Mouse (Mus musculus): ENCODE measurements at regions not wholly inside any gene's neighbourhood (a gene's known extent, or its start where the extent isn't known, plus 50 kb on each side); places are given as distances from the start of the nearest gene placed in this dataset.

DNA sequence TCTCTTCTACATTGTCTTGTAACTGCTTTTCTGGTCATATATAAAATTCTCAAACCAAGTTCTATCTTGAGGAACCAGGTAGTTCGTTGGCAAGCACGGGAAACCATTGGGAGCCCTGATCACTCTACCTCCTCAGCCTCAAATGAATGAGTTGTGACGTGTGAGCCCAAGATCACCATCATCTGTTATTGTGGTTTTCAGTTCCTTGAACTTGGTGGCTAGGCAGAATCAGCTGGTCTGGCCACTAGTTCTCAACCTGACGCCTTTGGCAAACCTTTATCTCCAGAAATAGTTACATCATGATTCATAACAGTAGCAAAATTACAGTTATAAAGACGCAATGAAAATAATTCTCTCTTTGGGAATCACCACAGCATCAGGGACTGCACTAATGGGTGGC, 209.7 kb upstream of the Dusp10 start:
- no peaks in the 10 kb centered on the region for H3K9me3 ChIP-seq (ENCODE audit: control insufficient read depth, low read length)
- TF ChIP-seq POLR2A (IDR thresholded peaks at IDR 0.05; ENCODE audit: borderline replicate concordance, extremely low read depth, insufficient read depth, insufficient read length): no peak
- ATAC-seq (ENCODE audit: low FRiP score, low read depth): no peak

DNA sequence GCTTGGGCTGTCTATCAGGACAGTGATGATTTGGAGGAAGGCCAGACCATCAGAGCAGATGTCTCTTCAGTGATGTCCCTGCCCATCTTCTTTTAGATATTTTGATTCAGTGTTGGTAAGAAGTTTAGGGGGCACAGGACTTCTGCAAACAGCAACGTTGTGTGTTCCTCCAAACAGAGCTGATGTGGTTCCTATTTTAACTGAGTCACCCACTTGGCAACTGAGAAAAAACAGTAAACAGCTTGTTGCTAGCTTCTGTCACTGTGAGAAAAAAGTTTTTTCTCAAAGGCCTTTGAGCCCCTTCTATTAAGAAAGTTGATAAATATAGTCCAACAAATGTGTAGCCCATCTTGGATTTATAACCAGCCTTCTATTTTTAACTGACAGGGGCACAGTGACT, 209.3 kb upstream of the Dusp10 start:
- Histone ChIP-seq H3K27ac (replicated peaks; ENCODE audit: low read depth, low read length) (no peak overlapping the region), H3K27me3 (ENCODE audit: control insufficient read depth, insufficient read depth, low read length) (no peaks in the 10 kb centered on the region), H3K4me3 (replicated peaks; ENCODE audit: low read length) (no peak overlapping the region), H3K36me3 (ENCODE audit: control insufficient read depth, insufficient read depth, low read length) (no peaks in the 10 kb centered on the region), H3K9me3 (ENCODE audit: control insufficient read depth, low read length) (no peaks in the 10 kb centered on the region), H3K4me2 (replicated peaks; ENCODE audit: low read depth, low read length, severe bottlenecking) (no peak overlapping the region), H3K9ac (ENCODE audit: low read depth, low read length, severe bottlenecking) (no peak overlapping the region), H3K4me1 (ENCODE audit: control insufficient read depth, insufficient read depth, low read length) (peaks cover 14% of the 10 kb centered on the region; the same call in 1 of the 2 replicates)
- 71% methylated on average over 1 of the region's 1 CpGs for WGBS
- ATAC-seq (ENCODE audit: low FRiP score, low read depth) (no peak), DNase-seq (ENCODE audit: low spot score) (no peak)
- TF ChIP-seq POLR2A (IDR thresholded peaks at IDR 0.05; ENCODE audit: borderline replicate concordance, extremely low read depth, insufficient read depth, insufficient read length): no peak

More for the DNA sequence above, 209.7 kb upstream of the Dusp10 start:
- Histone ChIP-seq H3K4me3 (replicated peaks; ENCODE audit: low read length) (no peak overlapping the region), H3K4me1 (ENCODE audit: control insufficient read depth, insufficient read depth, low read length) (peaks cover 14% of the 10 kb centered on the region; the same call in 1 of the 2 replicates), H3K9ac (ENCODE audit: low read depth, low read length, severe bottlenecking) (no peak overlapping the region), H3K27ac (replicated peaks; ENCODE audit: low read depth, low read length) (no peak overlapping the region), H3K4me2 (replicated peaks; ENCODE audit: low read depth, low read length, severe bottlenecking) (no peak overlapping the region), H3K36me3 (ENCODE audit: control insufficient read depth, insufficient read depth, low read length) (no peaks in the 10 kb centered on the region), H3K27me3 (ENCODE audit: control insufficient read depth, insufficient read depth, low read length) (no peaks in the 10 kb centered on the region)
- no peak for DNase-seq (ENCODE audit: low spot score)
- WGBS: 89% methylated on average over 5 of the region's 5 CpGs

DNA sequence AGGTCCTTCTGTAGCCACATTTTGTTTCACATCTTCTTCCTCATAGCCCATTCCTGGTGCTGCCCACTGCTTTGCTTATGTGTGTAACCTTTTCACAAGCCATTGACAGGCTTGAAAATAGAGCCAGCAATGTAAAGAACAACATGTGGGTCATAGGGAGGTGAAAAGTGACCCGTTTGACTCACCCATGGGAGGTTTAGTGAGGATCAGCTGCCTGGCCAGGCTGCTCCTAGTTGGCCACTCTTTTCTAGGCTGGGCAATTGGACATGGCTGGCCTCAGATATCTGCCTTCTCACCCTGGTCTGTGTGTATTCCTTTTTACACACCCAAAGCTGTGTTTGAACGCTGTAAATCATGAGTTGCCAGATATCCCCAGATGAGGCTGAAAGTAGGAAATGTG, 208.8 kb upstream of the Dusp10 start:
- Histone ChIP-seq H3K27ac (replicated peaks; ENCODE audit: low read depth, low read length) (no peak overlapping the region), H3K4me2 (replicated peaks; ENCODE audit: low read depth, low read length, severe bottlenecking) (no peak overlapping the region)
- WGBS: 83% methylated on average over 2 of the region's 2 CpGs

DNA sequence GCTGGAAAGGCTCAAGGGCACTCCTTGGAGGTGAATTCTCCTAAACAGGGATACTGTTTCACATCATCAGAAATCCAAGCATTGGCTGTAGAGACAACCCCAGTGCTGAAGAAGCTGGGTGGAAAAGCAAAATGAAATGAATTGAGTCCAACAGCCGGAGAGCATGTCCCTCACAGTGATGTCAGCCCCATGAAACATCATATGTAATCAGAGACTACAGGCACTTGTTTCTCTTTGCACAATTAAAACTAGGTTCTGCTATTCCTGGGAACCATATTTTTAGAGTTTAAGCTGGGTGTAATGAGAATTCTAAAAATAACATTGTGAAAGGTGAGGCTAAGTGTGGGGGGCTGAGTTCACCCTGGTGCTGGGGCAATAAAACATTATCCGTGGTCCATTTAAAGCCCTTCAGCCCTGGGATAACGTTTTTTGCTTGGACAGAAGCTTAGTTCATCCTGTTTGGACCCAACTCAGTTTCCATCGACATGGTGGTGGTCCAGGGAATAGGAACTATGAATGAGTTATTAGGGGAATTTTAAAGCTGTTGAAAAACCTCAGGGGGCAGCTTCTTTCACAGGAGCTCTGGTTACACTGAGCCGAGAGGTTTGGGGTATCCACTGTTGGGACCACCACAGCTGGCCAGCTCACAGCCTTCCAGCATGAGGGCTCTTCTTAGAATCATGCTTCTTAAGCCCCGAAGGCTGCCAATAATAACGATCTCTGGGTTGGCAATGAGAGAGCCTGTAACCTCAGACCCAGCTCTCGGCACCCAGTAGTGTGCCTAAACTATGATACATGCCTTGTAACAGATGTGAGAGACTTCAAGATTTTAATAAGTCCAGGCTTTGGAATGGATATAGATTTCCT, 206.0 kb upstream of the Dusp10 start:
- DNase-seq (ENCODE audit: low spot score) (peak; percentile 64), ATAC-seq (ENCODE audit: low FRiP score, low read depth) (peak; percentile 84)
- Histone ChIP-seq H3K9ac (ENCODE audit: low read depth, low read length, severe bottlenecking) (no peak overlapping the region), H3K27me3 (ENCODE audit: control insufficient read depth, insufficient read depth, low read length) (no peaks in the 10 kb centered on the region), H3K4me3 (replicated peaks; ENCODE audit: low read length) (no peak overlapping the region), H3K9me3 (ENCODE audit: control insufficient read depth, low read length) (no peaks in the 10 kb centered on the region), H3K27ac (replicated peaks; ENCODE audit: low read depth, low read length) (no peak overlapping the region), H3K4me2 (replicated peaks; ENCODE audit: low read depth, low read length, severe bottlenecking) (no peak overlapping the region), H3K4me1 (ENCODE audit: control insufficient read depth, insufficient read depth, low read length) (peaks cover 14% of the 10 kb centered on the region; the same call in 1 of the 2 replicates), H3K36me3 (ENCODE audit: control insufficient read depth, insufficient read depth, low read length) (no peaks in the 10 kb centered on the region)
- 32% methylated on average over 8 of the region's 8 CpGs for WGBS
- no peak for TF ChIP-seq POLR2A (IDR thresholded peaks at IDR 0.05; ENCODE audit: borderline replicate concordance, extremely low read depth, insufficient read depth, insufficient read length)

More for the DNA sequence above, 208.8 kb upstream of the Dusp10 start:
- Histone ChIP-seq H3K4me3 (replicated peaks; ENCODE audit: low read length) (no peak overlapping the region), H3K27me3 (ENCODE audit: control insufficient read depth, insufficient read depth, low read length) (no peaks in the 10 kb centered on the region), H3K9me3 (ENCODE audit: control insufficient read depth, low read length) (no peaks in the 10 kb centered on the region), H3K4me1 (ENCODE audit: control insufficient read depth, insufficient read depth, low read length) (peaks cover 14% of the 10 kb centered on the region; the same call in 1 of the 2 replicates), H3K36me3 (ENCODE audit: control insufficient read depth, insufficient read depth, low read length) (no peaks in the 10 kb centered on the region), H3K9ac (ENCODE audit: low read depth, low read length, severe bottlenecking) (no peak overlapping the region)
- no peak for ATAC-seq (ENCODE audit: low FRiP score, low read depth)
- no peak for TF ChIP-seq POLR2A (IDR thresholded peaks at IDR 0.05; ENCODE audit: borderline replicate concordance, extremely low read depth, insufficient read depth, insufficient read length)
- no peak for DNase-seq (ENCODE audit: low spot score)

DNA sequence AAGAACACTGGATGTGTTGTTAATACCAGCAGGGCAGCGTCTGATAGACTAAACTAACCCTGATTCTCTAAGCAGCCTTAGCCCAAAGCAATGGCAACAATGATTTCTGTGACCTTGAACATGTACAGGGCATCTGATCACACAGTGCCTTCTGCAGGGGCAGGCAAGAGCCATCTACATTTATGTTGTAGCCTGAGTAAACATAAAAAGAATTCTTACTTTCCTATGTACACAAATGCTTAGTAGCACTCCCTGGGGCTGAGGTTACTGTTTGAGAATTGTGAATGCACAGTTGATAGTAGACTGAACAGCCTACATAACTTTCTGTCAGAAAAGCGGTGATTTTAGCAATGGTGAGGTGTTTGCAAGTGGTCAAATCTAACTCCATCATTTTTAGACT, 204.9 kb upstream of the Dusp10 start:
- no peak for TF ChIP-seq POLR2A (IDR thresholded peaks at IDR 0.05; ENCODE audit: borderline replicate concordance, extremely low read depth, insufficient read depth, insufficient read length)
- H3K36me3 ChIP-seq (ENCODE audit: control insufficient read depth, insufficient read depth, low read length): no peaks in the 10 kb centered on the region
- ATAC-seq (ENCODE audit: low FRiP score, low read depth) (no peak), DNase-seq (ENCODE audit: low spot score) (no peak)
- no peaks in the 10 kb centered on the region for H3K9me3 ChIP-seq (ENCODE audit: control insufficient read depth, low read length)
- peaks cover 14% of the 10 kb centered on the region; the same call in 1 of the 2 replicates for H3K4me1 ChIP-seq (ENCODE audit: control insufficient read depth, insufficient read depth, low read length)
- H3K4me3 ChIP-seq (replicated peaks; ENCODE audit: low read length): no peak overlapping the region
- WGBS: 68% methylated on average over 2 of the region's 2 CpGs
- no peak overlapping the region for H3K4me2 ChIP-seq (replicated peaks; ENCODE audit: low read depth, low read length, severe bottlenecking)
- H3K9ac ChIP-seq (ENCODE audit: low read depth, low read length, severe bottlenecking): no peak overlapping the region
- H3K27ac ChIP-seq (replicated peaks; ENCODE audit: low read depth, low read length): no peak overlapping the region
- no peaks in the 10 kb centered on the region for H3K27me3 ChIP-seq (ENCODE audit: control insufficient read depth, insufficient read depth, low read length)
